Mouse (Mus musculus): Measurements from ENCODE around the gene Prrx2. TPM values are rescaled to one million over a fixed set of nuclear protein-coding genes. Genes with fewer than 3 reads are reported as not detected.

Prrx2 gene
- polyA plus RNA-seq, 1 experiment from 2014 or later, result 9.8 TPM

Other genes with a start within 250 kb of the Prrx2 start
- 0.57 and 1.3 TPM in 2 replicates for gene Cstad, start 239.9 kb upstream of the Prrx2 start, polyA plus RNA-seq (2016; fragmentation: Nextera tagmentation; extraction: Ambion mirVana)
- 2.0 and 2.6 TPM in 2 replicates for gene 1700001O22Rik, start 31.3 kb upstream of the Prrx2 start, polyA plus RNA-seq (2016; fragmentation: Nextera tagmentation; extraction: Ambion mirVana)
- 111 and 119 TPM in 2 replicates for gene Ntmt1, start 27.1 kb upstream of the Prrx2 start, polyA plus RNA-seq (2016; fragmentation: Nextera tagmentation; extraction: Ambion mirVana)
- gene Asb6, start 4.6 kb upstream of the Prrx2 start, polyA plus RNA-seq (2016; fragmentation: Nextera tagmentation; extraction: Ambion mirVana), result 38.0 and 41.3 TPM in 2 replicates
- 2.9 and 3.7 TPM in 2 replicates for gene Ptges, start 94.9 kb downstream of the Prrx2 start, polyA plus RNA-seq (2016; fragmentation: Nextera tagmentation; extraction: Ambion mirVana)
- 20.4 and 20.7 TPM in 2 replicates for gene Tor1b, start 118.0 kb downstream of the Prrx2 start, polyA plus RNA-seq (2016; fragmentation: Nextera tagmentation; extraction: Ambion mirVana)
- gene Tor1a, start 133.0 kb downstream of the Prrx2 start, polyA plus RNA-seq (2016; fragmentation: Nextera tagmentation; extraction: Ambion mirVana), result 80.9 and 91.1 TPM in 2 replicates
- gene BC005624, start 147.2 kb downstream of the Prrx2 start, polyA plus RNA-seq (2016; fragmentation: Nextera tagmentation; extraction: Ambion mirVana), result 81.7 and 85.0 TPM in 2 replicates
- gene Usp20, start 147.3 kb downstream of the Prrx2 start, polyA plus RNA-seq (2016; fragmentation: Nextera tagmentation; extraction: Ambion mirVana), result 42.3 and 43.0 TPM in 2 replicates

All from neural tube, embryonic 12.5 days (tissue).